Mouse (Mus musculus) liver, adult 2 months (tissue): Measurements from ENCODE around the gene Klk13.

ENCODE experiments used
- CTCF ChIP-seq: fragments of 200-500 bp; IDR thresholded peaks from 2 replicates; pipeline ENCODE4 v1.5.1; 2011; ENCODE audit warnings: low read depth, low read length, control low read depth
- POLR2A ChIP-seq: fragments of 200-500 bp; IDR thresholded peaks from 2 replicates; pipeline ENCODE4 v1.6.1; 2011; ENCODE audit warnings: low read length, control low read depth; ENCODE audit not compliant: insufficient read depth; ENCODE audit errors: extremely low read depth

GRCm38 (mm10) chr7:43712917-43713316 is 550 bp downstream of the Klk13 start:
- TF ChIP-seq CTCF (no peak), POLR2A (no peak)
